Mouse (Mus musculus) embryonic facial prominence, embryonic 15.5 days (tissue): ENCODE measurements around the gene Pnmal2. TPM values are rescaled to one million over a fixed set of nuclear protein-coding genes. Genes with fewer than 3 reads are reported as not detected.
"Not testable (repeated sequence)": the region's sequence is repeated elsewhere in the genome, so short reads cannot be mapped to it uniquely, and the experiment has no call there.

Experiments used
- ATAC-seq: fragments of 200-750 bp; cut with Nextera tagmentation; 2 replicates; pipeline ENCODE4 v1.8.0; 2017; ENCODE audit warnings: low read depth, moderate TSS enrichment; ENCODE audit not compliant: insufficient number of reproducible peaks, low FRiP score, low TSS enrichment
- H3K27ac ChIP-seq: fragments of 300-500 bp; sonication (generic); replicated peaks from 2 replicates; pipeline ENCODE4 v1.5.1; 2015; ENCODE audit warnings: mild to moderate bottlenecking, inconsistent platforms
- H3K27me3 ChIP-seq: fragments of 300-500 bp; sonication (generic); 2 replicates; pipeline ENCODE4 v1.6.1; 2015; ENCODE audit warnings: inconsistent platforms
- H3K36me3 ChIP-seq: fragments of 300-500 bp; sonication (generic); 2 replicates; pipeline ENCODE4 v1.6.1; 2015; ENCODE audit warnings: mild to moderate bottlenecking, inconsistent platforms
- H3K4me1 ChIP-seq: fragments of 300-500 bp; sonication (generic); 2 replicates; pipeline ENCODE4 v1.6.1; 2015; ENCODE audit warnings: inconsistent platforms
- H3K4me2 ChIP-seq: fragments of 300-500 bp; sonication (generic); replicated peaks from 2 replicates; pipeline ENCODE4 v1.6.1; 2015; ENCODE audit warnings: mild to moderate bottlenecking, inconsistent platforms
- H3K4me3 ChIP-seq: fragments of 300-500 bp; sonication (generic); replicated peaks from 2 replicates; pipeline ENCODE4 v1.5.1; 2015; ENCODE audit warnings: mild to moderate bottlenecking, inconsistent platforms
- H3K9ac ChIP-seq: fragments of 300-500 bp; sonication (generic); 2 replicates; pipeline ENCODE4 v1.6.1; 2015; ENCODE audit warnings: inconsistent platforms
- H3K9me3 ChIP-seq: fragments of 300-500 bp; sonication (generic); replicated peaks from 2 replicates; pipeline ENCODE4 v1.6.1; 2016; ENCODE audit warnings: inconsistent platforms
- WGBS: fragments of 180-500 bp; shearing (Covaris S2); methylation state at CpG from one replicate; pipeline ENCODE4 v1.1.7; 2015; 5-methylcytosine and 5-hydroxymethylcytosine counted together
- polyA plus RNA-seq: library from polyadenylated mRNA; unstranded; fragments of >200 nt; fragmentation: Nextera tagmentation; extraction: Ambion mirVana; gene quantifications from 2 replicates; pipeline ENCODE4 v1.2.1, GENCODE M21; 2015

Gene Pnmal2
- polyA plus RNA-seq, 1 experiment from 2014 or later, result 22.4 TPM

- no peak overlapping the region for H3K9ac ChIP-seq
- peaks cover 43% of the 10 kb centered on the region for H3K27me3 ChIP-seq
- H3K4me2 ChIP-seq, result peak overlapping the region; percentile 81
- H3K9me3 ChIP-seq, result no peaks in the 10 kb centered on the region
- no peaks in the 10 kb centered on the region for H3K36me3 ChIP-seq
- peaks cover 62% of the 10 kb centered on the region for H3K4me1 ChIP-seq
- no peak for ATAC-seq
- H3K27ac ChIP-seq, result peak overlapping the region; percentile 65
- peak overlapping the region; percentile 38 for H3K4me3 ChIP-seq
- WGBS, result 15% methylated on average over 22 of the region's 22 CpGs
Measured at GRCm38 (mm10) chr7:16947349-16947895, 2.9 kb downstream of the Pnmal2 start.

- no peaks in the 10 kb centered on the region for H3K36me3 ChIP-seq
- H3K27me3 ChIP-seq, result peaks cover 43% of the 10 kb centered on the region
- peak overlapping the region; percentile 65 for H3K27ac ChIP-seq
- no peak overlapping the region for H3K9ac ChIP-seq
- peaks cover 62% of the 10 kb centered on the region for H3K4me1 ChIP-seq
- 23% methylated on average over 4 of the region's 4 CpGs for WGBS
- H3K9me3 ChIP-seq, result no peaks in the 10 kb centered on the region
- ATAC-seq, result peak; percentile 64
- H3K4me3 ChIP-seq, result 0 out of 2 replicates have a peak overlapping the region, but pooled peaks have one; percentile 38
- peak overlapping the region; percentile 81 for H3K4me2 ChIP-seq
Measured at GRCm38 (mm10) chr7:16947959-16948361, 3.5 kb downstream of the Pnmal2 start.

GRCm38 (mm10) chr7:16948923-16949458 is 4.5 kb downstream of the Pnmal2 start:
- no peak overlapping the region for H3K4me3 ChIP-seq
- 64% methylated on average over 8 of the region's 8 CpGs for WGBS
- H3K27ac ChIP-seq, result no peak overlapping the region; the same call in 1 of the 2 replicates
- no peak overlapping the region for H3K4me2 ChIP-seq
- no peak for ATAC-seq
- no peak overlapping the region for H3K9ac ChIP-seq
- peaks cover 43% of the 10 kb centered on the region for H3K27me3 ChIP-seq
- no peaks in the 10 kb centered on the region for H3K36me3 ChIP-seq
- peaks cover 58% of the 10 kb centered on the region for H3K4me1 ChIP-seq
- H3K9me3 ChIP-seq, result no peaks in the 10 kb centered on the region

GRCm38 (mm10) chr7:16949908-16950841 is 5.7 kb downstream of the Pnmal2 start:
- 12% methylated on average over 29 of the region's 29 CpGs for WGBS
- Histone ChIP-seq H3K27me3 (peaks cover 42% of the 10 kb centered on the region), H3K4me1 (peaks cover 47% of the 10 kb centered on the region)

GRCm38 (mm10) chr7:16950861-16951635 is 6.6 kb downstream of the Pnmal2 start:
- no peak overlapping the region for H3K9ac ChIP-seq
- no peak overlapping the region for H3K4me3 ChIP-seq
- no peaks in the 10 kb centered on the region for H3K9me3 ChIP-seq
- H3K36me3 ChIP-seq, result no peaks in the 10 kb centered on the region
- 21% methylated on average over 18 of the region's 18 CpGs for WGBS
- peak overlapping the region; percentile 27; the same call in 1 of the 2 replicates for H3K4me2 ChIP-seq
- no peak overlapping the region for H3K27ac ChIP-seq
- H3K4me1 ChIP-seq, result peaks cover 39% of the 10 kb centered on the region
- peaks cover 33% of the 10 kb centered on the region for H3K27me3 ChIP-seq
- ATAC-seq, result peak; percentile 75

More at GRCm38 (mm10) chr7:16949908-16950841, 5.7 kb downstream of the Pnmal2 start:
- Histone ChIP-seq H3K9me3 (no peaks in the 10 kb centered on the region), H3K4me3 (peak overlapping the region; percentile 33), H3K36me3 (no peaks in the 10 kb centered on the region), H3K4me2 (peak overlapping the region; percentile 63), H3K27ac (no peak overlapping the region), H3K9ac (no peak overlapping the region)
- ATAC-seq, result peak; percentile 8; the same call in 1 of the 2 replicates

GRCm38 (mm10) chr7:16953776-16954175 is 9.3 kb downstream of the Pnmal2 start:
- H3K9ac ChIP-seq, ATAC-seq: not testable (repeated sequence)
- WGBS, result 64% methylated on average over 2 of the region's 2 CpGs

GRCm38 (mm10) chr7:16955712-16956111 is 11.2 kb downstream of the Pnmal2 start:
- no peak overlapping the region for H3K4me3 ChIP-seq
- H3K4me1 ChIP-seq, result peaks cover 9% of the 10 kb centered on the region; the same call in 1 of the 2 replicates
- no peaks in the 10 kb centered on the region for H3K36me3 ChIP-seq
- ATAC-seq, result no peak
- H3K27ac ChIP-seq, result no peak overlapping the region
- no peak overlapping the region for H3K9ac ChIP-seq
- H3K4me2 ChIP-seq, result no peak overlapping the region
- H3K9me3 ChIP-seq, result no peaks in the 10 kb centered on the region
- H3K27me3 ChIP-seq, result no peaks in the 10 kb centered on the region
- WGBS, result 67% methylated on average over 4 of the region's 4 CpGs

More at GRCm38 (mm10) chr7:16953776-16954175, 9.3 kb downstream of the Pnmal2 start:
- not testable (repeated sequence) for H3K27me3 ChIP-seq, H3K4me3 ChIP-seq, H3K36me3 ChIP-seq, H3K4me2 ChIP-seq, H3K9me3 ChIP-seq, H3K27ac ChIP-seq
- peaks cover 14% of the 10 kb centered on the region for H3K4me1 ChIP-seq

GRCm38 (mm10) chr7:16956410-16957265 is 12.2 kb downstream of the Pnmal2 start:
- H3K9me3 ChIP-seq, result no peaks in the 10 kb centered on the region
- WGBS, result 50% methylated on average over 15 of the region's 15 CpGs

GRCm38 (mm10) chr7:16959539-16960187 is 15.2 kb downstream of the Pnmal2 start, which contains the start of gene Pnmal1:
Gene Pnmal1 (plus strand): TSS chr7:16959679.
- H3K9ac ChIP-seq, result no peak within 1 kb of the TSS
- no peak within 1 kb of the TSS for H3K27ac ChIP-seq
- no peaks in the 10 kb centered on the region for H3K27me3 ChIP-seq
- H3K4me1 ChIP-seq, result 0 out of 2 replicates have a peak, but pooled peaks cover 5% of the 10 kb centered on the region
- no peak within 1 kb of the TSS for H3K4me3 ChIP-seq
- WGBS, result 24% methylated on average over 17 of the region's 17 CpGs
- no peak within 1 kb of the TSS for H3K4me2 ChIP-seq
- no peaks in the 10 kb centered on the region for H3K9me3 ChIP-seq
- ATAC-seq, result 0 out of 2 replicates have a peak, but pooled peaks have one; percentile 27
- no peaks in the 10 kb centered on the region for H3K36me3 ChIP-seq

More at GRCm38 (mm10) chr7:16956410-16957265, 12.2 kb downstream of the Pnmal2 start:
- Histone ChIP-seq H3K36me3 (no peaks in the 10 kb centered on the region), H3K4me3 (no peak overlapping the region), H3K4me1 (0 out of 2 replicates have a peak, but pooled peaks cover 5% of the 10 kb centered on the region), H3K27me3 (no peaks in the 10 kb centered on the region), H3K4me2 (no peak overlapping the region), H3K27ac (no peak overlapping the region), H3K9ac (no peak overlapping the region)
- no peak for ATAC-seq
